ENCODE assay signal across 21 mouse cellular contexts in genomic region chr10:18059807-18060206, GRCm38 (mm10). TPM values are rescaled to one million over a fixed set of nuclear protein-coding genes. Genes with fewer than 3 reads are reported as not detected.
DNase-seq lines count a peak whose midpoint lies in the region; ATAC-seq and TF ChIP-seq lines count a peak whose summit lies in the region.
"Had no signal": no experiment of that assay in that cellular context is flagged by ENCODE, and none has a peak within 500 bp of the region (broad histone marks: within the 10 kb centered on the region; RNA-seq: fewer than 3 reads in every experiment).

No protein-coding gene starts in this region.

- no peaks in the 10 kb centered on the region for H3K9me3 ChIP-seq in midbrain, embryonic 15.5 days
- H3K9me3 ChIP-seq: heart, embryonic 13.5 days; hindbrain, embryonic 15.5 days; limb, embryonic 10.5 days; lung, embryonic 15.5 days; midbrain, embryonic 12.5 days; neural tube, embryonic 13.5 days had no signal

- TF ChIP-seq CTCF in bone marrow macrophage, adult 2 months (IDR thresholded peaks at IDR 0.05; ENCODE audit: low read depth, low read length), result no peak

- DNase-seq in adrenal gland, postnatal 36 days, result peak; percentile 23 to 30
- DNase-seq in adrenal gland, postnatal 25 days, result no peak
- peak; percentile 51 for DNase-seq in 416B (ENCODE audit: low read depth)
- DNase-seq in lung, postnatal 14 days, result peak; percentile 32
- no peak for DNase-seq in left cerebral cortex, postnatal 25 days (ENCODE audit: low spot score in 2 of 2)
- DNase-seq in heart, postnatal 4 days, result no peak
- DNase-seq: adrenal gland, adult 8-10 months; cerebellum, adult 2 months; kidney, adult 9 months; kidney, postnatal 36 days; layer of hippocampus, adult 9-11 months; thymus, postnatal 25 days had no signal

- intact Hi-C loops in left cerebral cortex, postnatal 25 days (cut with DNase I), result loop anchor here (5.0 to 10.0 kb wide), 2 partner anchors 42 to 325 kb away; no protein-coding TSS in a partner anchor

- no peaks in the 10 kb centered on the region for H3K36me3 ChIP-seq in midbrain, embryonic 15.5 days (replicated peaks)
- H3K36me3 ChIP-seq: heart, embryonic 13.5 days; hindbrain, embryonic 15.5 days; limb, embryonic 10.5 days; lung, embryonic 15.5 days; midbrain, embryonic 12.5 days; neural tube, embryonic 13.5 days had no signal

- no peaks in the 10 kb centered on the region for H3K27me3 ChIP-seq in midbrain, embryonic 15.5 days (replicated peaks)
- H3K27me3 ChIP-seq: heart, embryonic 13.5 days; hindbrain, embryonic 15.5 days; lung, embryonic 15.5 days; midbrain, embryonic 12.5 days; neural tube, embryonic 13.5 days had no signal

- no peak overlapping the region for H3K4me3 ChIP-seq in bone marrow macrophage, adult 2 months (ENCODE audit: insufficient read depth, low read length)
- H3K4me3 ChIP-seq in midbrain, embryonic 15.5 days, result no peak overlapping the region
- H3K4me3 ChIP-seq: heart, embryonic 13.5 days; hindbrain, embryonic 15.5 days; left cerebral cortex, adult 2 months; limb, embryonic 10.5 days; lung, embryonic 15.5 days; midbrain, embryonic 12.5 days; neural tube, embryonic 13.5 days had no signal

- H3K27ac ChIP-seq in bone marrow macrophage, adult 2 months (ENCODE audit: insufficient read depth, low read depth, low read length), result peak overlapping the region; percentile 37
- H3K27ac ChIP-seq in midbrain, embryonic 15.5 days, result no peak overlapping the region
- H3K27ac ChIP-seq: heart, embryonic 13.5 days; hindbrain, embryonic 15.5 days; left cerebral cortex, adult 2 months; limb, embryonic 10.5 days; lung, embryonic 15.5 days; midbrain, embryonic 12.5 days; neural tube, embryonic 13.5 days had no signal

- WGBS in midbrain, embryonic 15.5 days, result 87% methylated on average over 13 of the region's 13 CpGs

- no peak for TF ChIP-seq POLR2A in bone marrow macrophage, adult 2 months (IDR thresholded peaks at IDR 0.05; ENCODE audit: borderline replicate concordance, low read depth, low read length)

- ATAC-seq in midbrain, embryonic 15.5 days (replicated peaks), result no peak

- H3K9ac ChIP-seq in midbrain, embryonic 15.5 days, result no peak overlapping the region
- H3K9ac ChIP-seq: heart, embryonic 13.5 days; hindbrain, embryonic 15.5 days; lung, embryonic 15.5 days; midbrain, embryonic 12.5 days; neural tube, embryonic 13.5 days had no signal

- H3K4me1 ChIP-seq in bone marrow macrophage, adult 2 months (ENCODE audit: control insufficient read depth, insufficient read depth, low read length), result peaks cover 27% of the 10 kb centered on the region
- peaks cover 22% of the 10 kb centered on the region for H3K4me1 ChIP-seq in midbrain, embryonic 15.5 days

- no peak overlapping the region for H3K4me2 ChIP-seq in midbrain, embryonic 15.5 days
- H3K4me2 ChIP-seq: heart, embryonic 13.5 days; hindbrain, embryonic 15.5 days; lung, embryonic 15.5 days; midbrain, embryonic 12.5 days; neural tube, embryonic 13.5 days had no signal

RNA-seq across cellular contexts. Expression of gene Reps1, which starts 4.1 kb away (rescaled TPM):
- 10 to 100 TPM; 32.1 to 37.1 TPM for total RNA-seq in adrenal gland, postnatal 36 days (2021)
- 38.5 and 41.3 TPM in 2 replicates for total RNA-seq in adrenal gland, postnatal 25 days (2021)
- 23.1 and 27.2 TPM in 2 replicates for polyA plus RNA-seq in bone marrow macrophage, adult 2 months (2012; ENCODE audit: insufficient read depth, insufficient read length, missing spikeins)
- polyA plus RNA-seq in midbrain, embryonic 15.5 days (2015; fragmentation: Nextera tagmentation; extraction: Ambion mirVana), result 28.0 and 29.2 TPM in 2 replicates
- total RNA-seq in left cerebral cortex, postnatal 25 days (2021), result 10 to 100 TPM; 51.0 to 58.0 TPM
- total RNA-seq in heart, postnatal 4 days (2021), result 10 to 100 TPM; 52.7 to 54.0 TPM

RNA-seq across cellular contexts. Expression of gene Abracl, which starts 36.7 kb away (rescaled TPM):
- total RNA-seq in adrenal gland, postnatal 36 days (2021), result 10 to 100 TPM; 16.5 to 32.1 TPM
- 25.7 and 31.1 TPM in 2 replicates for total RNA-seq in adrenal gland, postnatal 25 days (2021)
- polyA plus RNA-seq in bone marrow macrophage, adult 2 months (2012; ENCODE audit: insufficient read depth, insufficient read length, missing spikeins), result 107 and 136 TPM in 2 replicates
- polyA plus RNA-seq in midbrain, embryonic 15.5 days (2015; fragmentation: Nextera tagmentation; extraction: Ambion mirVana), result 49.2 and 56.6 TPM in 2 replicates
- 10 to 100 TPM; 13.3 to 15.0 TPM for total RNA-seq in left cerebral cortex, postnatal 25 days (2021)
- 100 to 1,000 TPM; 155 to 163 TPM for total RNA-seq in heart, postnatal 4 days (2021)

Comparison
In these comparisons a context has a peak if more than half of its experiments do, and no peak if none do; other contexts are left out.
1. DNase-seq: peak in adrenal gland, postnatal 36 days (2 of 2), 416B (single experiment) and lung, postnatal 14 days (single experiment); none in adrenal gland, postnatal 25 days (single experiment), left cerebral cortex, postnatal 25 days (0 of 2) and heart, postnatal 4 days (single experiment).